Mouse (Mus musculus) macrophage (primary cell): ENCODE data around the gene Rcvrn. TPM values are rescaled to one million over a fixed set of nuclear protein-coding genes. Genes with fewer than 3 reads are reported as not detected.

Experiments used
- H3K27ac ChIP-seq: fragments of 350-480 bp; formaldehyde crosslinking; 2 replicates; pipeline ENCODE4 v1.9.0; 2021
- H3K36me3 ChIP-seq: fragments of 350-480 bp; formaldehyde crosslinking; 2 replicates; pipeline ENCODE4 v1.9.0; 2021; ENCODE audit errors: inconsistent target
- H3K4me3 ChIP-seq: fragments of 350-480 bp; formaldehyde crosslinking; 2 replicates; pipeline ENCODE4 v1.9.0; 2021; ENCODE audit errors: inconsistent target
- H3K79me2 ChIP-seq: fragments of 350-480 bp; formaldehyde crosslinking; 2 replicates; pipeline ENCODE4 v1.9.0; 2021; ENCODE audit errors: inconsistent target
- WGBS: methylation state at CpG from one replicate; pipeline ENCODE4 v1.1.7; 2026; ENCODE audit warnings: inconsistent platforms; ENCODE audit not compliant: missing documents; 5-methylcytosine and 5-hydroxymethylcytosine counted together
- polyA plus RNA-seq: library from polyadenylated mRNA; stranded (reverse); fragments of 250-400 nt; gene quantifications from 3 replicates; pipeline ENCODE4 v1.2.4, GENCODE M21; 2018; ENCODE audit warnings: inconsistent platforms

The Rcvrn gene
- polyA plus RNA-seq, 1 experiment from 2014 or later: not detected

DNA sequence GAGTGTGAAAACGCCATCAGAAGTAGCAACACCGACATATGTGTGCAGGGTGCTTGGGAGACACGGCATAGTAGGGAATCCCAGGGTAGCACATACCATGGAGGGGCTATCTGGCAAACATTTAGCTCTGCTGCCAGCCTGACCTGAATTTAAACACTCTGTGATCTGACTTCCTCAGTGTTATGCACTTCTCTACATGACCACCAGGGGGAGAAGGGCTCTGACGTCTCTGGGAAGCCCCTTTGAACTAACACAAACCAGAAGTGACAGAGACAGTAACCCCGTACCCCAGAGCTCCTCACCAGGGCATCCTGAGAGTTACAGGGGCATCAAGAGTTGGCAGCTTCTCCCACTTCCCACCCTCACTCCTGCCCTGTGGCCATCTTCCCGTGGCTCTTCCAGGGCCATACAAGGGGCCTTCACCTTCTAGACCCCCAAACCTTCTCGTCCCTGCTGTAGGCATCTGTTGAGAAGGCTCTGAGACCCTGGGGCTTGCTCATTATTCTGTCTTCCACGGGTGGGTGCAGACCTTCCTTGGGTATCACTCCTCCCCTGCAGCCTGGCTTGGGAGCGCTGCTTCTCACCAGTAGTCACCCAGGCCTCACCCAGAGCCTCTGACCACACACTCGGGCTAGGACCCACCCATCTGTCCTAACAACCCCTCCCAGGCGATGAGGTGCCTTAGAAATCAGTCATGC, 37.3 kb upstream of the Rcvrn start:
- H3K36me3 ChIP-seq: peaks cover 72% of the 10 kb centered on the region
- 58% methylated on average over 11 of the region's 11 CpGs for WGBS
- H3K79me2 ChIP-seq: no peaks in the 10 kb centered on the region
- no peak overlapping the region for H3K27ac ChIP-seq
- no peak overlapping the region for H3K4me3 ChIP-seq

- no peaks in the 10 kb centered on the region for H3K79me2 ChIP-seq
- no peak overlapping the region for H3K27ac ChIP-seq
- WGBS: 92% methylated on average over 8 of the region's 8 CpGs
- no peak overlapping the region for H3K4me3 ChIP-seq
- H3K36me3 ChIP-seq: peaks cover 75% of the 10 kb centered on the region
Measured at GRCm38 (mm10) chr11:67661465-67661864, 33.7 kb upstream of the Rcvrn start.

DNA sequence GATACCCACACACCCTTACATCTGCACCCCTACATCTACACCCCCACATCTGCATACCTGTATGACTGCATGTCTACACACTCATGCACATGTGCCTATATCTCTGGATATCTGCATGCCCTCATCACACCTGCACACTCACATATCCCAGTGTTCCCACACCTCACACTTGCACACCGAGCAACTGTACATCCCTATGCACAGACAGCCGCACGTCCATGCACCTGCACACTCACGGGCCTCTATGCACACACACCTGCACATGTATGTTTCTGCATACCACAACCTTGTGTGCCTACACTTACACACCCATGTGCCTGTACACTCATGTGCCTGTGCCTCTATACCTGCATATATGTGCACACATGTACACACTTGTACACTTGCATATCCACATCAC, 31.7 kb upstream of the Rcvrn start:
- Histone ChIP-seq H3K4me3 (no peak overlapping the region), H3K27ac (no peak overlapping the region), H3K36me3 (peaks cover 95% of the 10 kb centered on the region), H3K79me2 (no peaks in the 10 kb centered on the region)
- 92% methylated on average over 4 of the region's 4 CpGs for WGBS

- H3K27ac ChIP-seq: no peak overlapping the region
- 89% methylated on average over 3 of the region's 3 CpGs for WGBS
- H3K79me2 ChIP-seq: no peaks in the 10 kb centered on the region
- peaks cover 97% of the 10 kb centered on the region for H3K36me3 ChIP-seq
- no peak overlapping the region for H3K4me3 ChIP-seq
Measured at GRCm38 (mm10) chr11:67664261-67664660, 30.9 kb upstream of the Rcvrn start.

- H3K4me3 ChIP-seq: no peak overlapping the region
- H3K36me3 ChIP-seq: peaks cover 97% of the 10 kb centered on the region
- no peak overlapping the region for H3K27ac ChIP-seq
- 94% methylated on average over 5 of the region's 6 CpGs for WGBS
- H3K79me2 ChIP-seq: no peaks in the 10 kb centered on the region
Measured at GRCm38 (mm10) chr11:67664918-67665317, 30.2 kb upstream of the Rcvrn start.

- peaks cover 96% of the 10 kb centered on the region for H3K36me3 ChIP-seq
- H3K4me3 ChIP-seq: no peak overlapping the region
- H3K79me2 ChIP-seq: no peaks in the 10 kb centered on the region
- H3K27ac ChIP-seq: no peak overlapping the region
- 94% methylated on average over 5 of the region's 5 CpGs for WGBS
Measured at GRCm38 (mm10) chr11:67666129-67666528, 29.0 kb upstream of the Rcvrn start.

GRCm38 (mm10) chr11:67667531-67668332, 27.4 kb upstream of the Rcvrn start:
- H3K27ac ChIP-seq: no peak overlapping the region
- no peak overlapping the region for H3K4me3 ChIP-seq
- 67% methylated on average over 13 of the region's 13 CpGs for WGBS
- no peaks in the 10 kb centered on the region for H3K79me2 ChIP-seq
- peaks cover 96% of the 10 kb centered on the region for H3K36me3 ChIP-seq

GRCm38 (mm10) chr11:67668460-67669007, 26.6 kb upstream of the Rcvrn start:
- H3K4me3 ChIP-seq: no peak overlapping the region
- H3K27ac ChIP-seq: no peak overlapping the region
- peaks cover 98% of the 10 kb centered on the region for H3K36me3 ChIP-seq
- 94% methylated on average over 3 of the region's 3 CpGs for WGBS
- H3K79me2 ChIP-seq: no peaks in the 10 kb centered on the region

DNA sequence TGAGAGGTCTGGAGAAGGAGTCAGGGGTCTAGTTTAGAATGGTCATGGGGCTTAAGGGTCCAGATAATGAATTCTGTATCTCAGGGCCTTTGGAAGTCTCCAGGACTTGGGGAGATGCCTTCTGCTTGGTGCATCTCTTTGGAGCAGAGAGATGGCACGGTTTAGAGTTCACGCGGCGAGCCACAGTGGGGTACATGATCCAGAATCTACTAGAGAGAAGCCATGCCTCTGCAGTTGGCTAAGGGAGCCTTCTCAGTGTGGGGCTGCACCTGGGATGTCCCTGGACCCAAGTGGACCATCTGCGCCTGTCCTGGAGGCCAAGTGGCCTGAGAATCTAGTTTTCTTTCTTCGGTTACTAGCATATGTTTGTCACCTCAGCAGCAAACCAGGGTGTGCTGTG, 25.1 kb upstream of the Rcvrn start:
- 93% methylated on average over 6 of the region's 6 CpGs for WGBS

DNA sequence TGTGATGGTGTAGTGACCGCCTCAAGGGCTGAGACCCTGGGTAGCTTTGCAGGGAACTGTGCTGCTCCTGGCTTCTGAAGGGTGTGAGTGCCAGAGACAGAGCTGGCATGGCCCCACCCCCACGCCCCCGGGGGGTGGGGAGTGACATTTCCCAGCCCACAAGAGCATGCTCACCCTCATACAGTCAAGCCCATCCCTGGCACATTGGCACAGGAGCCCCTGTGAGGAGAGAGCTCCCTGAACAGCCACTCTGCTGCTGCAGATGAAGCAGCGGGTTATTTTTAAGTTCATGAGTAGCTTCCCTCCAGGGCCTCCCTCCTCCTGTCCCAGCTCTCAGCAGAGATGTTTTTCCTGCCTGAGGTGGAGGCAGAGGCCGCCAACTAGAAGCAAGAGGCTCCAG, 23.0 kb upstream of the Rcvrn start:
- H3K4me3 ChIP-seq: no peak overlapping the region
- no peaks in the 10 kb centered on the region for H3K79me2 ChIP-seq
- 87% methylated on average over 5 of the region's 5 CpGs for WGBS
- no peak overlapping the region for H3K27ac ChIP-seq
- H3K36me3 ChIP-seq: peaks cover 82% of the 10 kb centered on the region

More for the DNA sequence above, 25.1 kb upstream of the Rcvrn start:
- H3K79me2 ChIP-seq: no peaks in the 10 kb centered on the region
- H3K4me3 ChIP-seq: no peak overlapping the region
- no peak overlapping the region for H3K27ac ChIP-seq
- peaks cover 85% of the 10 kb centered on the region for H3K36me3 ChIP-seq

GRCm38 (mm10) chr11:67675562-67676540, 19.3 kb upstream of the Rcvrn start:
- Histone ChIP-seq H3K36me3 (peaks cover 68% of the 10 kb centered on the region), H3K4me3 (no peak overlapping the region), H3K79me2 (no peaks in the 10 kb centered on the region), H3K27ac (no peak overlapping the region)
- 31% methylated on average over 12 of the region's 12 CpGs for WGBS

- 74% methylated on average over 5 of the region's 5 CpGs for WGBS
- Histone ChIP-seq H3K79me2 (no peaks in the 10 kb centered on the region), H3K36me3 (peaks cover 75% of the 10 kb centered on the region), H3K4me3 (no peak overlapping the region), H3K27ac (no peak overlapping the region)
Measured at GRCm38 (mm10) chr11:67679300-67679699, 15.8 kb upstream of the Rcvrn start.

GRCm38 (mm10) chr11:67679930-67680329, 15.2 kb upstream of the Rcvrn start:
- Histone ChIP-seq H3K27ac (no peak overlapping the region), H3K36me3 (peaks cover 81% of the 10 kb centered on the region), H3K4me3 (no peak overlapping the region), H3K79me2 (no peaks in the 10 kb centered on the region)
- 86% methylated on average over 2 of the region's 2 CpGs for WGBS

DNA sequence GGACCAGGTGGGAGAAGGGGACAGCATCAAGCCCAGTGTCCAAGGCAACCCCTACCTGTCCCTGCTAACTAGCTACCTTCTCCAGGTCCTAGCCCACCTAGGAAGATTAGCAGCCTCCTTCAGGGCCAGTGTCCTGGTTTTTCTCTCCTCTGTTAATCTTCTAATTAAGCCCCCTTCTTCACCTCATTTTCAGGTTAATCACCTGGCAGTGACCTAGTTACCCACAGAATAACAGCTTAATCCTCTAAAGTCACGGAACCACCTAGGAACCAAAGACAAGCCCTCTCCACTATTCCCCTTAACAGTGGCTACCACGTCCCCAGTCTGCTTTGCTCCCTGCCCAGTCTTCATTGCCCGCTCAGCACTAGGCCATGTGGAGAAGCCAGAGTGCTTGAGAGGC, 13.3 kb upstream of the Rcvrn start:
- Histone ChIP-seq H3K79me2 (no peaks in the 10 kb centered on the region), H3K27ac (no peak overlapping the region), H3K4me3 (no peak overlapping the region), H3K36me3 (peaks cover 72% of the 10 kb centered on the region)
- WGBS: 95% methylated on average over 3 of the region's 3 CpGs
